Mouse (Mus musculus): ENCODE data around the gene Rb1. TPM values are rescaled to one million over a fixed set of nuclear protein-coding genes. Genes with fewer than 3 reads are reported as not detected.

The Rb1 gene
- polyA plus RNA-seq, 1 experiment from 2014 or later = 28.6 TPM

DNA sequence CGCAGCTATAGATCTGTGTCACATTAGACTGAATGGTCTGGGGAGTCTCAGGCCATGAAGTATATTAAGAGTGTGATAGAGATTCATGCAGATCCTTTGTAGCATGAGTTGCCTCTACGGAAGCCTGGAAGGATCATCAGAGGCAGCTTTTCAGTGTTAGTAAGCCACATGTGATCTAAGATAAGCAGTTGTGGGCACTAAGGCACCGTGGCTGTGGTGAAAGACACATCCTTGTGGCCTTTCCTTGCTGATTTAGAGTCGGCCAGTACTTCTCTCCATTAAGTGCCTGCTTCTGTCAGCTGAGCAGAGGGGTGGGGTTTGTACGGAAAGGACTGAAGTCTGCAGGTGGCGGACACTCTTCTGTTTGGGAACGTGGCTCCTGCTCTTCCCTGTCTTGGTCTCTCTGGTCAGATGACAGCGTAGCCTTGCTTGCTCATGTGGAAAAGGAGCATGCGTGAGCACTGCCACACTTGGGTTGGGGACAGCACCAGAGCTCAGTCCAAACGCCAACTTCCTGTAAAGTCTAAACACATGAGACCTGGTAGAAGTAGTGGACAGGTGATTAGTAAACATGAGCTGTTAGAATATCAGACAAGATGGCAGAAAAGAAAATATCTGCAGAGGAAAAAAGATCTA lies 162.1 kb downstream of the Rb1 start:
- H3K4me2 ChIP-seq (replicated peaks; ENCODE audit: low read depth, low read length) = no peak overlapping the region
- H3K4me1 ChIP-seq (ENCODE audit: control insufficient read depth, insufficient read depth, low read length) = no peaks in the 10 kb centered on the region
- no peak overlapping the region for H3K4me3 ChIP-seq (ENCODE audit: low read depth, low read length)
- peaks cover 58% of the 10 kb centered on the region for H3K36me3 ChIP-seq (ENCODE audit: control insufficient read depth, insufficient read depth, low read length)
- WGBS = 90% methylated on average over 10 of the region's 10 CpGs
- no peak overlapping the region for H3K27ac ChIP-seq (ENCODE audit: low read length)
- H3K9ac ChIP-seq (replicated peaks; ENCODE audit: low read depth, low read length) = no peak overlapping the region
- ATAC-seq (ENCODE audit: insufficient number of reproducible peaks, insufficient read depth, low FRiP score, low read depth) = no peak
- H3K27me3 ChIP-seq (ENCODE audit: control insufficient read depth, insufficient read depth, low read length) = no peaks in the 10 kb centered on the region
- H3K9me3 ChIP-seq (ENCODE audit: control insufficient read depth, low read depth, low read length) = no peaks in the 10 kb centered on the region

GRCm38 (mm10) chr14:73162192-73162800 lies 163.3 kb downstream of the Rb1 start:
- Histone ChIP-seq H3K4me2 (replicated peaks; ENCODE audit: low read depth, low read length) (no peak overlapping the region), H3K27me3 (ENCODE audit: control insufficient read depth, insufficient read depth, low read length) (no peaks in the 10 kb centered on the region), H3K4me3 (ENCODE audit: low read depth, low read length) (no peak overlapping the region), H3K9me3 (ENCODE audit: control insufficient read depth, low read depth, low read length) (no peaks in the 10 kb centered on the region), H3K36me3 (ENCODE audit: control insufficient read depth, insufficient read depth, low read length) (peaks cover 48% of the 10 kb centered on the region), H3K27ac (ENCODE audit: low read length) (no peak overlapping the region), H3K4me1 (ENCODE audit: control insufficient read depth, insufficient read depth, low read length) (no peaks in the 10 kb centered on the region), H3K9ac (replicated peaks; ENCODE audit: low read depth, low read length) (no peak overlapping the region)
- no peak for ATAC-seq (ENCODE audit: insufficient number of reproducible peaks, insufficient read depth, low FRiP score, low read depth)
- WGBS = 91% methylated on average over 13 of the region's 13 CpGs

GRCm38 (mm10) chr14:73161303-73161702 lies 164.3 kb downstream of the Rb1 start:
- Histone ChIP-seq H3K9ac (replicated peaks; ENCODE audit: low read depth, low read length) (no peak overlapping the region), H3K27me3 (ENCODE audit: control insufficient read depth, insufficient read depth, low read length) (no peaks in the 10 kb centered on the region), H3K27ac (ENCODE audit: low read length) (no peak overlapping the region), H3K4me2 (replicated peaks; ENCODE audit: low read depth, low read length) (no peak overlapping the region), H3K4me3 (ENCODE audit: low read depth, low read length) (no peak overlapping the region), H3K4me1 (ENCODE audit: control insufficient read depth, insufficient read depth, low read length) (no peaks in the 10 kb centered on the region), H3K9me3 (ENCODE audit: control insufficient read depth, low read depth, low read length) (no peaks in the 10 kb centered on the region), H3K36me3 (ENCODE audit: control insufficient read depth, insufficient read depth, low read length) (peaks cover 43% of the 10 kb centered on the region)
- 93% methylated on average over 4 of the region's 5 CpGs for WGBS
- ATAC-seq (ENCODE audit: insufficient number of reproducible peaks, insufficient read depth, low FRiP score, low read depth) = no peak

GRCm38 (mm10) chr14:73148125-73148524 lies 177.5 kb downstream of the Rb1 start:
- Histone ChIP-seq H3K4me2 (replicated peaks; ENCODE audit: low read depth, low read length) (no peak overlapping the region), H3K9ac (replicated peaks; ENCODE audit: low read depth, low read length) (no peak overlapping the region), H3K4me3 (ENCODE audit: low read depth, low read length) (no peak overlapping the region), H3K36me3 (ENCODE audit: control insufficient read depth, insufficient read depth, low read length) (peaks cover 3% of the 10 kb centered on the region; the same call in 1 of the 2 replicates), H3K4me1 (ENCODE audit: control insufficient read depth, insufficient read depth, low read length) (peaks cover 7% of the 10 kb centered on the region; the same call in 1 of the 2 replicates), H3K27me3 (ENCODE audit: control insufficient read depth, insufficient read depth, low read length) (no peaks in the 10 kb centered on the region), H3K27ac (ENCODE audit: low read length) (no peak overlapping the region), H3K9me3 (ENCODE audit: control insufficient read depth, low read depth, low read length) (no peaks in the 10 kb centered on the region)
- WGBS = 81% methylated on average over 3 of the region's 3 CpGs
- no peak for ATAC-seq (ENCODE audit: insufficient number of reproducible peaks, insufficient read depth, low FRiP score, low read depth)

- H3K27ac ChIP-seq (ENCODE audit: low read length) = no peak overlapping the region
- no peak overlapping the region for H3K4me3 ChIP-seq (ENCODE audit: low read depth, low read length)
- WGBS = 51% methylated on average over 3 of the region's 3 CpGs
- no peak for ATAC-seq (ENCODE audit: insufficient number of reproducible peaks, insufficient read depth, low FRiP score, low read depth)
- peaks cover 1% of the 10 kb centered on the region; the same call in 1 of the 2 replicates for H3K36me3 ChIP-seq (ENCODE audit: control insufficient read depth, insufficient read depth, low read length)
- no peak overlapping the region for H3K4me2 ChIP-seq (replicated peaks; ENCODE audit: low read depth, low read length)
- H3K9ac ChIP-seq (replicated peaks; ENCODE audit: low read depth, low read length) = no peak overlapping the region
- H3K27me3 ChIP-seq (ENCODE audit: control insufficient read depth, insufficient read depth, low read length) = no peaks in the 10 kb centered on the region
- H3K4me1 ChIP-seq (ENCODE audit: control insufficient read depth, insufficient read depth, low read length) = peaks cover 7% of the 10 kb centered on the region; the same call in 1 of the 2 replicates
- no peaks in the 10 kb centered on the region for H3K9me3 ChIP-seq (ENCODE audit: control insufficient read depth, low read depth, low read length)
Measured at GRCm38 (mm10) chr14:73146721-73147120, 178.9 kb downstream of the Rb1 start.

- no peak overlapping the region for H3K4me3 ChIP-seq (ENCODE audit: low read depth, low read length)
- no peaks in the 10 kb centered on the region for H3K36me3 ChIP-seq (ENCODE audit: control insufficient read depth, insufficient read depth, low read length)
- no peak overlapping the region for H3K4me2 ChIP-seq (replicated peaks; ENCODE audit: low read depth, low read length)
- H3K27me3 ChIP-seq (ENCODE audit: control insufficient read depth, insufficient read depth, low read length) = no peaks in the 10 kb centered on the region
- H3K4me1 ChIP-seq (ENCODE audit: control insufficient read depth, insufficient read depth, low read length) = peaks cover 7% of the 10 kb centered on the region; the same call in 1 of the 2 replicates
- H3K27ac ChIP-seq (ENCODE audit: low read length) = no peak overlapping the region
- no peaks in the 10 kb centered on the region for H3K9me3 ChIP-seq (ENCODE audit: control insufficient read depth, low read depth, low read length)
- WGBS = 84% methylated on average over 4 of the region's 4 CpGs
- ATAC-seq (ENCODE audit: insufficient number of reproducible peaks, insufficient read depth, low FRiP score, low read depth) = no peak
- no peak overlapping the region for H3K9ac ChIP-seq (replicated peaks; ENCODE audit: low read depth, low read length)
Measured at GRCm38 (mm10) chr14:73145531-73145930, 180.1 kb downstream of the Rb1 start.

DNA sequence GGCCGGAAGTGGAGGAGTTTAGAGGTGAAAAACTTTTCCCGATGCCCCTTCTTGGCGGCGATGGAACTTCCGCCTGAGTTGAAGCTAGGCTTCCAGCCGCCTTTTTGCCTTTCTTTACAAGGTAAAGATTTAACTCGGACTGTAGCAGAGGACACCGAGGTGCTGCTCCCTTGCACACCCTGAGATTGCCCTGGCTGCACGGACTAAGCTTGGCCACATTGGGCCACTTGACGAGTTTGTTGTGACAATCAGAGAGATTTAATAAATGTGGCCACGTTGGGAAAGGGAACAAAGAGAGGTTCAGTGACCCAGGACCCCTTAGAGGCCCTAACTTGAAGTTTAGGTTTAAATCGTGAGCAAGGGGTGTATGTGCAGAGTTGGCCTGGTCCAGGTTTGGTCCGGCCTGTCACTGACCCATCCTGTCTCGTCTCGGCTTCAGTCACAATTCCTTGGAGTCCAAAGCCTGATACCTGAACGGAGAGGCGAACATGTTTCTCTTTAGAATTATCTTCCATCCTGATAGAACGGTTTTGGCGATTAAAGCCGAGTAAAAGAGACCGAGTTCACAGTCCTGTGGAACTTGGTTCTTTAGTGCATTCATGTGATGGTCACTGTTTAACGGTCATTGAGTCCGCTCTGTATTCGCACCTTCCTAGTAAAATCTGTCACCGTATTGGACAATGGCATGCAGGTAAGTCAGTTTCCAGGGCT lies 181.8 kb downstream of the Rb1 start:
- peak; percentile 10; the same call in 1 of the 2 replicates for ATAC-seq (ENCODE audit: insufficient number of reproducible peaks, insufficient read depth, low FRiP score, low read depth)
- WGBS = 34% methylated on average over 25 of the region's 25 CpGs
- Histone ChIP-seq H3K27me3 (ENCODE audit: control insufficient read depth, insufficient read depth, low read length) (no peaks in the 10 kb centered on the region), H3K9me3 (ENCODE audit: control insufficient read depth, low read depth, low read length) (no peaks in the 10 kb centered on the region), H3K4me2 (replicated peaks; ENCODE audit: low read depth, low read length) (peak overlapping the region; percentile 86), H3K4me3 (ENCODE audit: low read depth, low read length) (peak overlapping the region; percentile 77), H3K27ac (ENCODE audit: low read length) (peak overlapping the region; percentile 99), H3K4me1 (ENCODE audit: control insufficient read depth, insufficient read depth, low read length) (peaks cover 7% of the 10 kb centered on the region; the same call in 1 of the 2 replicates), H3K36me3 (ENCODE audit: control insufficient read depth, insufficient read depth, low read length) (no peaks in the 10 kb centered on the region), H3K9ac (replicated peaks; ENCODE audit: low read depth, low read length) (peak overlapping the region; percentile 95)

GRCm38 (mm10) chr14:73142896-73143709 lies 182.5 kb downstream of the Rb1 start:
- Histone ChIP-seq H3K36me3 (ENCODE audit: control insufficient read depth, insufficient read depth, low read length) (no peaks in the 10 kb centered on the region), H3K9me3 (ENCODE audit: control insufficient read depth, low read depth, low read length) (no peaks in the 10 kb centered on the region), H3K27ac (ENCODE audit: low read length) (peak overlapping the region; percentile 99), H3K4me1 (ENCODE audit: control insufficient read depth, insufficient read depth, low read length) (peaks cover 7% of the 10 kb centered on the region; the same call in 1 of the 2 replicates), H3K27me3 (ENCODE audit: control insufficient read depth, insufficient read depth, low read length) (no peaks in the 10 kb centered on the region), H3K9ac (replicated peaks; ENCODE audit: low read depth, low read length) (peak overlapping the region; percentile 95), H3K4me2 (replicated peaks; ENCODE audit: low read depth, low read length) (peak overlapping the region; percentile 86), H3K4me3 (ENCODE audit: low read depth, low read length) (peak overlapping the region; percentile 77)
- peak; percentile 93 for ATAC-seq (ENCODE audit: insufficient number of reproducible peaks, insufficient read depth, low FRiP score, low read depth)
- under 1% methylated on average over 60 of the region's 88 CpGs for WGBS

Data from stomach, embryonic 14.5 days (tissue).